Mouse (Mus musculus) small intestine, adult 2 months (tissue): ENCODE results near the gene Lsm12.

Experiments used
- CTCF ChIP-seq: fragments of 200-500 bp; IDR thresholded peaks from 2 replicates; pipeline ENCODE4 v1.5.1; 2012; ENCODE audit warnings: low read depth, mild to moderate bottlenecking, control low read depth, inconsistent platforms, low read length, moderate library complexity, mixed read lengths; ENCODE audit not compliant: insufficient replicate concordance, insufficient read length; ENCODE audit errors: extremely low read depth
- POLR2A ChIP-seq: fragments of 200-500 bp; IDR thresholded peaks from 2 replicates; pipeline ENCODE4 v1.6.1; 2012; ENCODE audit warnings: low read depth, mild to moderate bottlenecking, control low read depth, inconsistent platforms, low read length, moderate library complexity

DNA sequence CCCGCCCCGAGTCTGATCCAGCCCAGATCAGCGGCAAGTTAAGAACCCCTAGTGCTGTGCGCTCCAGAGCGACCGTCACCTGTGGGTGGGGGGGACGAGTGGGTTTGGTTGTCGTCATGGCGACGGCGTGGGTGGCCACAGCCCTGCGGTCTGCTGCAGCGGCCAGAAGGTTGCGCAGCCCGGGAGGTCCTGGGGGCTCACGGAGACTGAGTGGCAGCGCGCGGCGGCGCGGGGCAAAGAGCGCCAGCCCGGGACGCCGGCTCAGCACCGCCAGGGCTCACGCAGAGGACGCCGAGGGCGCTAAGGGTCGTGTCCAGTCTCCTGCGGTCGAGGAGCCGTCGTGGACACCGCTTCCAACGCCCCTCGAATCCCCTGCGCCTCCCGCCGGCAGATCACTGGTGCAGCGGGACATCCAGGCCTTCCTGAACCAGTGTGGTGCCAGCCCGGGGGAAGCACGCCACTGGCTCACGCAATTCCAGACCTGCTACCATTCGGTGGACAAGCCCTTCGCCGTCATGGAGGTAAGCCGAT is 39.6 kb downstream of the Lsm12 start, which contains the start of gene Nags:
- TF ChIP-seq CTCF (no peak), POLR2A (peak; percentile 81; the same call in 1 of the 2 replicates)
